Mouse (Mus musculus) layer of hippocampus, postnatal 25 days (tissue): ENCODE data around the gene Rdh14. TPM values are rescaled to one million over a fixed set of nuclear protein-coding genes. Genes with fewer than 3 reads are reported as not detected.

ENCODE experiments used
- DNase-seq, 2 experiments: peaks; one replicate each; pipeline ENCODE4 v3.0.0; 2022; ENCODE audit warnings: mixed read lengths in 2 of 2, low spot score in 1 of 2; ENCODE audit errors: extremely low spot score in 1 of 2
- total RNA-seq, 2 experiments: library from RNA; stranded (reverse); gene quantifications; 2 replicates each; pipeline ENCODE4 v1.2.3; 2021

Gene Rdh14
- 10 to 100 TPM; 39.0 to 40.1 TPM for total RNA-seq

DNA sequence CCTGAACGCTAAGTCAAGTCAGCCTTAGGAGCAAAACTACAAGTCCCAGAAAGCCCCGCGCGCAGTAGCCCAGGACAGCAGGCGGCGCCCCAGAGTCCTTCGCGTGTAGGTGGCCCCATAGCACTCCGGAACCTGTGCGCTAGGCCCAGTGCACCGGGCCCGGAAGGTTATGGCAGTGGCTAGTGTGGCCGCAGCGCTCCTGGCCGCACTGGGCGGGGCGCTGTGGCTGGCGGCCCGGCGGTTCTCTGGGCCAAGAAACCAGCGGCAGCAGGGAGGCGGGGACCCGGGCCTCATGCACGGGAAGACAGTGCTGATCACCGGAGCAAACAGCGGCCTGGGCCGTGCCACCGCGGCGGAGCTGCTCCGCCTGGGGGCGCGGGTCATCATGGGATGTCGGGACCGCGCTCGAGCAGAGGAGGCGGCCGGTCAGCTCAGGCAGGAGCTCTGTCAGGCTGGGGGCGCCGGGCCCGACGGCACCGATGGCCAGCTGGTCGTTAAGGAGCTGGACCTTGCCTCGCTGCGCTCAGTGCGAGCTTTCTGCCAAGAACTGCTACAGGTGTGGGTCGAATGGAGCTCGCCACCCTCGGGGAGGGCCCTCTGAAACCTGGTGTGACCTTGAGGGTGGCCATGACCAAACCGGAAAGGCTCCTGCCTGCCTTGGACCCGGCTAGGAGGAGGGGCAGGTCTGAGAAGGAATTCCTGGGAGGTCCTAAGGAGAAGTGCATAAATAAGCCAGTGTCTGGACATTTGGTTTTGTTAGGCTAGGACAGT is at the start of gene Rdh14:
Gene Rdh14 (plus strand): TSS at position 102 of the 771 bp plus-strand sequence.
- DNase-seq, result peak; percentile 90 to 96

DNA sequence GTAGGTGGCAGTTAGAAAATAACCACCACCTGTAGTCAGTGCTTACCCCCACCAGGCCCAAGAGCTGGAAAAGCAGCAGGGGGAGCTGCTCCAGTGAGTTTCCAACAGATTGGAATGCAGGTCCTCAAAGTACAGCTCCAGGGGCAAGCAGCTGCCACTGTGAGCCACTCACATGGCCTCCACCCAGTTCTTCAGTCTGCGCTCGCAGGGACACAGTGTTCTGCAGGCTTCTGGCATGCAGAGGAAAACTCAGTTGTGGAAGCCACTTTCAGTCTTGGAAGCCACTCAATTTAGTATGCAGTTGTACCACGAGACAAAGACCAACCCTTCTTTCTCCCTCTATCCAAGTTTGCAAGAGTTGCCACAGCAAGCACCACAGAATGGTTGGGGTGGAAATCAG is 39.9 kb upstream of the Rdh14 start:
- no peak for DNase-seq

DNA sequence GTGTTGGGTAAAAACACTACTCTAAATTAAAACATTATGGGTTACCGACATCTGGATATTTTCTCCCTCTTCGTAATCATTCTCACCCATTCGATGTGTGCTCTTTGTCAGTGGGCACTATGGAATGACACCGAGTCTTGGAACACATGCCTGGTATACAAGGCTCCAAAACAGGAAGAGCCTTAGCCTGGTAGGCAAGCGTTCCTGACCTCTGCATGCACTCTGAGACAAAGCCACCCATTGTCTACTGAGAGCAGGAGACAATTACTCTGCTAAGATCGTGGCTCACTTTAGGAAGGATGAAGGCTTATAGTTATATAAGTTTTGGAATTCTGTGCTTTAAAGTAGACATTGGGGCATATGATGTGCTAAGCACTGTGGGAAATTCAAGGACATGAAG is 32.8 kb upstream of the Rdh14 start:
- DNase-seq, result no peak

DNA sequence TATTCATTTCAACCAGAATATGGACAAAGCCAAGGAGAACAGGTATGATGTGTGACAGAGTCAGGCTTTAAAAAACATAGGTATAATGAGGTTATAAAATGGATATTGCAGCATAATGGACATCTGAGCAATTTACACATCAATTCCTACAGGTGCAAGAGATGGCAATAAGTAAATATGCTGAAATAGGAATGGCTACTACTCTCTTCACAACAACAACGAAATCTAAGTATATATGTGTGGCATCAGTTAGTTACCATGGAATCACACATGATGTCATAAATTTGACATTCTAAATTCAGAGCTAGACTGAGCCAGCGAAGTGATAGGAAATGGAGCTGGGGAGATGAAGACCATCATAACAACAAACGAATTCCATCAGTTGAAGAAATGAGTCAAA is 20.9 kb upstream of the Rdh14 start, which contains the start of gene Nt5c1b:
Gene Nt5c1b (plus strand): TSS at position 301 of the 400 bp plus-strand sequence.
- no peak for DNase-seq

DNA sequence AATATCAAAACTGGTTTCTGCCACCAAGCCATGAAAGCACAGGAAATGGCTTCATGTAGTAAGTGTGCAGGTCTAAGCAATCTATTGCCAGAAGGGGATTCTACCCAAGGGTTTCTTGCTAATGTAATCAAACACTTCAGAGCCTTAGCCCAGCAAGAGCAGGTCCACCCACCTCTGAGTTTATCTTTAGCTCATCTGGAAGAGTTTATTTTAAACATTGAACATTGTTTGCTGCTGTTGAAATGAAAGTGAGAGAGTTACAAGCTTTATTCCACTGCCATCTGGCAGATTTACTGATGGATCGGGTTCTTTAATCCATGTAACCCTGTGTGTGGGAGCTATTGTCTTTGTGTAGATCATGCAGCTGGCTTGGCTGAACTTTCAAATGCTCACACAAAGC is 10.2 kb downstream of the Rdh14 start:
- no peak for DNase-seq

DNA sequence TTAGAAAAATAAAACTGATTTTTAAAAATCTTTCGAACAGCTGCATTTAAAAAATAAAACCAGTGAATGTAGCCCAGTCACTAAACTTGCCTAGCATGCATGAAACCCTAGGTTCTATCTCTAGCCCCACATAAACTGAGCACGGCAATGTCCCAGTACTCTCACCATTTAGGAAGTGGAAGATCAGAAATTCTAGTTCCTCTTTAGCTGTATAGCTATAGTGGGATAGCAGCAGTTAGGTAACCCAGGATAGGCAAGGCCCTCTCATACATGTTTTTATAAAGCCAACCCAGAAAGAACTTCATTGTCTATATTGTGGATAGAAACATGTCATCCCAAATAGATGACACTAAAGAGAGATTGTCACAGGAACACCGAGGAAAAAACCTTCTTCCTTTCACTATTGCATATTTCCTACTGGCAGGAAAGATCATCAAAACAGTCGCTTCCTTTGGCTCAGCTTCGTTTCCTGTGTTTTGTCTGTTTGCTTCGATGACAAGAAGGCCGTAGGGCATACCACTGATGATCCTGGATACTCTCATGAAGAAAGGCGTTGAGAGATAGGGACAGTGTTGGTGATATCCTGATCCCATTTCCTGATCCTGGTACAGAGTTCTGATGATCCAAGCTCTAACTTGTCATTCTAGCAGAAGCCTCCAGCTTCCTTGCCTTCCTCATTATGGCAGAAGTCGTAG is 12.0 kb downstream of the Rdh14 start:
- no peak for DNase-seq

DNA sequence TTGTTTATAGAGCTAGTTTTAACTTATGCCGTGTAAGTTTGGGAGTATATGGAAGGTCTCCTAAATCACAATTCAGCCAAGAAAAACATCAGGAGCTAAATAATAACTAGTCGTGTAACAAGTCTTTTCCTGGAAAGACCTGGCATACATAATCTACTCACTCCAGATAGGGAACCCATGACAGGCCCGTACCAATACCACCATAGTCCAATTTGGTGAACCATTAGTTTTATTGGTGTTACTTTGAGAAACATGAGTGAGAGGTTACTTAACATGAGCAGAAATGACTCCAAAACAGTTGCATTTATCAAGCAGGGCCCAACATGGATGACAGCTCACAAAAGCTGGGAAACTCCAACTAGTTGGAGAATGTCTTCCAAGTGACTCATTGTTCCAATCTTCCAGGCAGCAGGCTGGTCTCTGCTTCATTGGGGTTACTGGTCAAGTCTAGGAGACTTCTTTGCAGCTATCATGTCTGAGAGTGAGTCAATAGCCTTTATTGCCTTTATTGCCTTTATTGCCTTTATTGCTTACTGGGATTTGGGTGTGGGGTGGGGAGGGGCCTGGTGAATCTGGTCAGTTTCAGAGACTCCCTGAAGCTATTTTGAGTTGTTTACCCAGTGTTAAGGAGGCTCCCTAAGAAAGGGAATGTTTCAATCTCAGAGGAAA is 20.1 kb downstream of the Rdh14 start:
- DNase-seq, result no peak

DNA sequence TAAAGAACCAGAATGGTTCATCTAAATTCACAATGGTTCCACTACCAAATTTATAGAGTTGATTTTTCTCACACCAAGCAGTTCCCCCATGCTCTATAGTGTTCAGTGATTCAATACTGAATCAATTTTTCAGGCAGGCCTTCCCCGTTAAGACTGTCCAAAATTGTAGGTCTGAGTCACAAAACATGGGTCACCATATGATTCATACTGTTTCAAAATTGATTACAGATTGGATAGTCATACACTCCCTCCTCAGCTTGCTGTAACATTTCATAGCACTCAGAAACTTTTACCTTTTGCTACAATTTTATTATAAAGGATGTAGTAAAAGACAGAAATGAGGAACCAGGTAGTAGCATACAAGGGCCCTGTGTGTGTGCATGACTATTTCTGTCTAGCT is 20.9 kb downstream of the Rdh14 start:
- no peak for DNase-seq

DNA sequence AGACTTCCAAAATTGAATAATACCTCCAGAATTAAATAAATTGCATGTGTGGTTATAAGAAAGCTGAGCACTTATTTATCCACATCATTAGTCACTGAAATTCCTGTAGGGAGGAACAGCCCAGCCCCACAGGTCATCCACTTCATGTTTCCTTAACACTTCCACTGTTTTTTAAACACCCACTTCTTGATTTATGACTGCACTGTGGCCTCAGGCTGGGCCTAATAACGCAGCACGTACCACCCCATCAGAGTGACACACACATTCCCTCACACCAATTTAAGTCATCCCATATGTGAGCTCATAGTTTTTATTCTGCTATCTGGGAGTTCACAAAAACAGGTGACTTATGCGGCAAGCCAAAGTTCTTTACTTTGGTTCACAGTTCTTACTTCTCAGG is 31.8 kb downstream of the Rdh14 start:
- no peak for DNase-seq

DNA sequence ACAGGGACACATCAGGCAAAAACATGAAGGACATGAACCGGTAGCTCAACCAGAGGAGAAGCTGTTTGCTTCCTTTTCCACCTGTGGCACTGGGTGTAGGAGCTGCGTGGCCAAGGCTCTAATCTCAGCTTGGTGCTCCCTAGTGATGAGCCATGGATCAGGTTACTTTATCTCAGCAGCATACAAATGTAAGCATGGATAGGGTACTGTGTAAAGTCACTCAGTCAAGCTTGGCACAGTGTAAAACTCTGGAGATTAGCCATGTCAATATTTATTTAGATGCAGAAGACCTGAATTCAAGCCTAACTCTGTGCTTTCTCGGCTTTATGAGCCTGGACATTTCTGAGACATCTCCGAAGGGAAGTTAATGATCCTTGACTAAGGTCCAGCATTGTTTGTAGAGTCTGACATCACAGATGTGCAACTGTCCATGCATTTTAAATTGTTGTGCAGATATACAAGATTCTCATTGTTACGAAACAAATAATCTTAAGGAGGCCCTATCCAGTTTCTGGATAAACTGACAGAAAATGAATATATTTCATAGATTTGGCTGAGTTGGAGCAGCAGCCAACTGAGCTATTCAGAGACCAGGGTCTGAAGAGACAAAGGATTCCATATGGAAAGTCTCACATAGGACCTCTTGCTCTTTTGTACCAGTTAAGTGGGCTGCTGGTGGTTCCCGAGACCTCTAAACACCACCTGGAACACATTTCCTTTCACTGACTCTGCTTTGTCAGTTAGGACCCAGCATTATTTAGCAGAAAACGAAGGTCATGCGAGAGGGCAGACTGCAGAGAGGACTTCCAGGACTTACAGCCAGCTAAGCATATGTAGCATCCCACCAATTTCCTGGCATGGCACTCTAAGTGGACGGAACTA is 35.7 kb downstream of the Rdh14 start:
- no peak for DNase-seq

DNA sequence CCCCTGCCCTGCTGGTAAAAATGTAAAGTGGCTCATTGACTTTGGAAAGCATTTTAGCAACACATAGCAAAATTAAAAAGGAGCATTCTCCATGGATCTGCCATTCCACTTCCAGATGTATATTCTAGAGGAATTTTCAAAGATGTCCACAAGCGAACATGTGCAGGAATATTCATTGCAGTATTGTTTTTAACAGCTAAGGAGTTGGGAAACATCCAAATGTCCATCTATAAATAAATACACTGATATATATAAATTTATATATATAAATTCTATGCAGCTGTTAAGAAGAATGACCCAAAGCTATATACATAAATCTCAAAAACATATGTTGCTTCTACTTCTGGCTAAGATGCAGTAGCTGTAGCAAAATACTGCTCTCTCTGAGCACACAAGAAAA is 40.4 kb downstream of the Rdh14 start:
- DNase-seq, result no peak

DNA sequence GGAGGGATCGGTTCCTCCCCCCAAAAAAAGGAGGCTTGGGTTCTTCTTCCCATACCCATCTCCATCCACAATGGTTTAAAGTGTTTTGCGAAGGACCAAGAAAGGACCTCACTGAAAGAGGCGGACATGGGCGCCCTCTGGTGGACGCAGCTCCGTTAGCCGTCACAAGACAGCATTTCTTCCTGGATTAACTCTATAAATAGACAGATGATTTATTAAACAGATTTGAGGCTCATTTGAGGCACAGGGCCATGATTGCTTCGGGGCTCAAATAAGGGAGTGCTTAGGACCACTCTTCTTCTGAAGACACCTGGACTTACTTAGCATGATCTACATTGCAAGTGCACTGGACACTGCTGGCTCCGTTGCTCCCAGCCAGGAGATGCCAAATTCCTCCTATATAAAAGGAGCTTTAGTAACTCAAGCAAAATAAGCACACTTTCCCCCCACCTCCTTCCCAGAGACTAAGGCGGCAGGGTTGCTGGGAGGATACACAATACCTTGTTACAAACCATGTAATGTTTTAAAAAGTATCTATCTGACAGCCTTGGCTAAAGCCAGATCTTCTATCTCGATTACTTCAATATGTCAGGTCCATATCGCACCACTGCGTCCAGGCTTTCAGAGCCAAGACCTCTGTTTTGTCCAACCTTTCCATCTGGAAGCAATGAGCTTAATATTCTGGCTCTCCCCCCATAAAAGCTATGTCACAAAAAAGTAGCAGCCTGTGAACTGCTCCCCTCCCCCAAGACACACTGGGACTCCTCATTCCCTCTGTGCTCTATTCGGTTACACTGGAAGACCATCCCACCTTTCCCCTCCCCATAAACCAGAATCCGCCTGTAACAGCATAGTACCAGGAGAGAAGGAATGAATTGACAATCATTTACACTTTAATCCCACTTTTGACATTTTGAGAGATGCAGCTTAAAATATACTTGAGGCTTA is 47.8 kb downstream of the Rdh14 start:
- DNase-seq, result peak; percentile 82 to 97

DNA sequence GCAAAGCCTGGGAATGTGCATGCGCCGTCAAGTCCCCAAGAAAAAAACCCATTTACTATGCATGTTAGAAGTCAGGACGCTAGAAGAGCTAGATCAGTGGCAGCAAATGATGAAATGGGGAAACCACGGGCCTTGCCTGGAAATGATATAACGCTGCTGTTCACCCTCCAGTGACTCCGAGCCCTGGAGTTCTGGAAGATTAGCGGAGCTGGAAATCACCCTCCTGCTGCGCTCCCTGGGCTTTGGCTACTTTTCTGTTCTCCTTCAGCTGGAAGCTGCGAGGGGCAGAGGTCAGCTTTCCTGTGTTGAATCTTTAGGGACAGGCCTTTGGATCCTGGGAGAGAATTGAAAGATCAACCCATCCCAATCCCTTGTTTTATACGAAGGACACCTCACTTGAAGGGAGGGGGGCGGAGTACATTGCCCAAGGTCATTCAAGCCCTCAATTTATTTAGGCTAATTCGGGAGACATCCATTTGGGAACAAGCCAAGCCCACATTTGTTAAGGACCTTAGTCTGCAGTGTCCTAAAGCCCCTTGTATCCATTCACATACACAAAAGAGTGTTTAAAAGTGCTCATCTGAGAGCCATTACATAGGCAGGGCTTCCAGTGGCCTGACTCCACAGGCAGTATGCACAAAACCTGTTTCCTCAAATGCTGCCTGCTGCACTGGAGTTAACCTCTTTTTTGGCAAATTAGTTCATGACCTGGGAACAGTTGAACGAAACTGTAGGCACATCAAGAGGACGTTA is 49.1 kb downstream of the Rdh14 start:
- no peak for DNase-seq

Other genes with a start within 250 kb of the Rdh14 start
- not detected for gene Nt5c1b, start 20.8 kb upstream of the Rdh14 start, total RNA-seq